Mouse (Mus musculus): ENCODE results near the gene Tmcc1. TPM values are rescaled to one million over a fixed set of nuclear protein-coding genes. Genes with fewer than 3 reads are reported as not detected.
A peak's percentile ranks its signal among the peaks of the same experiment; 100 is the strongest.

Gene Tmcc1
- total and polyA plus RNA-seq, 3 experiments = 9.1 to 30.6 TPM; not detected in 1

DNA sequence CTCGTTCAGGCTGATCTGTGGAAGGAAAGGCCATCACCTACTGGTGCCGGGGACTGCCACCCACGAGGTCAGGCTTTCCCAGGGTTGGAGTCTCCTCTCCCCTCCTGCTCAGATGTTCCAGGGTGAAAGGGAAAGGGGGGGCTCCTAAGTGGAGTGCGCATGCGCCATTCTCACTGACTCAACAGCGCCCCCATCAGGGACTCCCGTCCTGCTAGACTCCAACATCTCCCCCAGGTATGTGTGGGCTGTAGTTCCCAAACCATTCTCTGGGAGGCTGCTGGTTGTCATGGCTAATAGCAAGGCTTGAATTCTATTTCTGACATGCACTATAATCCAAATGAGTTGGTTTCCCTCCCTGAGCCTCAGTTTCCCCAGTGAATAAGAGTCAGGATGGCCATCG, 214.7 kb downstream of the Tmcc1 start:
- Histone ChIP-seq H3K27ac (ENCODE audit: control insufficient read depth, low read depth, low read length) (no peak overlapping the region), H3K9me3 (replicated peaks; ENCODE audit: insufficient read depth, low read length) (no peaks in the 10 kb centered on the region), H3K79me2 (ENCODE audit: control insufficient read depth, insufficient read depth, low read length, poor library complexity) (no peaks in the 10 kb centered on the region), H3K4me3 (ENCODE audit: control insufficient read depth in 1 of 2, insufficient read depth in 1 of 2, low read depth in 2 of 2, low read length in 2 of 2) (no peak overlapping the region), H3K36me3 (ENCODE audit: control insufficient read depth in 1 of 2, insufficient read depth in 2 of 2, low read length in 2 of 2) (no peaks in the 10 kb centered on the region), H3K27me3 (ENCODE audit: control insufficient read depth in 1 of 2, insufficient read depth in 2 of 2, low read length in 2 of 2) (no peaks in the 10 kb centered on the region), H3K4me1 (ENCODE audit: control insufficient read depth in 1 of 2, insufficient read depth in 2 of 2, low read length in 2 of 2) (no peaks in the 10 kb centered on the region), H3K9ac (ENCODE audit: control insufficient read depth, low read depth, low read length, poor library complexity, severe bottlenecking) (no peak overlapping the region)
- DNase-seq (ENCODE audit: low read depth, low spot score) = peak; percentile 20
- TF ChIP-seq ZMIZ1 (IDR thresholded peaks at IDR 0.05; ENCODE audit: low read depth, low read length) (no peak), CTCF (IDR thresholded peaks at IDR 0.05 in 2 of 3, conservative IDR thresholded peaks at IDR 0.05 in 1 of 3; ENCODE audit: control insufficient read depth in 1 of 3, insufficient read depth in 1 of 3, low read depth in 2 of 3, low read length in 3 of 3, poor library complexity in 1 of 3, severe bottlenecking in 1 of 3) (peak; percentile 40 to 52 (median 50)), POLR2AphosphoS2 (IDR thresholded peaks at IDR 0.05; ENCODE audit: low read length) (no peak), MAX (IDR thresholded peaks at IDR 0.05; ENCODE audit: low read length) (no peak)

- Histone ChIP-seq H3K27ac (ENCODE audit: control insufficient read depth, low read depth, low read length) (no peak overlapping the region), H3K27me3 (ENCODE audit: control insufficient read depth in 1 of 2, insufficient read depth in 2 of 2, low read length in 2 of 2) (no peaks in the 10 kb centered on the region), H3K4me1 (ENCODE audit: control insufficient read depth in 1 of 2, insufficient read depth in 2 of 2, low read length in 2 of 2) (no peaks in the 10 kb centered on the region), H3K4me3 (ENCODE audit: control insufficient read depth in 1 of 2, insufficient read depth in 1 of 2, low read depth in 2 of 2, low read length in 2 of 2) (no peak overlapping the region), H3K9ac (ENCODE audit: control insufficient read depth, low read depth, low read length, poor library complexity, severe bottlenecking) (no peak overlapping the region), H3K79me2 (ENCODE audit: control insufficient read depth, insufficient read depth, low read length, poor library complexity) (no peaks in the 10 kb centered on the region), H3K9me3 (replicated peaks; ENCODE audit: insufficient read depth, low read length) (no peaks in the 10 kb centered on the region), H3K36me3 (ENCODE audit: control insufficient read depth in 1 of 2, insufficient read depth in 2 of 2, low read length in 2 of 2) (no peaks in the 10 kb centered on the region)
- TF ChIP-seq EP300 (IDR thresholded peaks at IDR 0.05; ENCODE audit: low read depth in 1 of 2, low read length in 2 of 2) = no peak
- TF ChIP-seq JUND (IDR thresholded peaks at IDR 0.05; ENCODE audit: low read depth, low read length) = no peak
- TF ChIP-seq MAFK (IDR thresholded peaks at IDR 0.05; ENCODE audit: borderline replicate concordance, low read depth, low read length) = no peak
- TF ChIP-seq POLR2A (IDR thresholded peaks at IDR 0.05; ENCODE audit: control insufficient read depth in 1 of 2, insufficient read depth in 1 of 2, low read depth in 1 of 2, low read length in 2 of 2, poor library complexity in 1 of 2) = no peak
- TF ChIP-seq ETS1 (IDR thresholded peaks at IDR 0.05; ENCODE audit: low read depth, low read length) = no peak
- no peak for TF ChIP-seq RCOR1 (IDR thresholded peaks at IDR 0.05; ENCODE audit: low read depth, low read length)
- no peak for TF ChIP-seq NELFE (IDR thresholded peaks at IDR 0.05; ENCODE audit: low read depth, low read length)
- no peak for TF ChIP-seq ZKSCAN1 (IDR thresholded peaks at IDR 0.05; ENCODE audit: low read depth, low read length)
- TF ChIP-seq POLR2AphosphoS5 (IDR thresholded peaks at IDR 0.05; ENCODE audit: borderline replicate concordance, low read depth, low read length) = no peak
- TF ChIP-seq MYB (IDR thresholded peaks at IDR 0.05; ENCODE audit: low read depth, low read length) = no peak
- no peak for TF ChIP-seq ZNF384 (IDR thresholded peaks at IDR 0.05; ENCODE audit: low read depth, low read length)
- TF ChIP-seq HCFC1 (IDR thresholded peaks at IDR 0.05; ENCODE audit: low read depth, low read length) = no peak
- no peak for TF ChIP-seq USF2 (IDR thresholded peaks at IDR 0.05; ENCODE audit: borderline replicate concordance in 1 of 2, insufficient read depth in 1 of 2, low read depth in 1 of 2, low read length in 2 of 2)
- TF ChIP-seq POLR2AphosphoS2 (IDR thresholded peaks at IDR 0.05; ENCODE audit: low read length) = no peak
- no peak for TF ChIP-seq MYC (IDR thresholded peaks at IDR 0.05; ENCODE audit: low read depth, low read length)
- TF ChIP-seq NRF1 (IDR thresholded peaks at IDR 0.05; ENCODE audit: insufficient read depth, low read depth, low read length, poor library complexity, severe bottlenecking) = no peak
- no peak for TF ChIP-seq SMC3 (IDR thresholded peaks at IDR 0.05; ENCODE audit: low read depth, low read length)
- no peak for DNase-seq (ENCODE audit: low read depth, low spot score)
Measured at GRCm38 (mm10) chr6:115977810-115978209, 215.5 kb downstream of the Tmcc1 start.

All from MEL (cell line).